Mouse (Mus musculus) CH12.LX (cell line): ENCODE measurements around the gene Hps3.

Experiments
- CHD2 ChIP-seq: IDR thresholded peaks from 2 replicates; pipeline ENCODE4 v1.6.1; 2011; ENCODE audit warnings: low read length, improper control_type of control experiment
- CTCF ChIP-seq, 2 experiments: IDR thresholded peaks in 1 of 2; conservative IDR thresholded peaks in 1 of 2; 2 replicates each; pipeline ENCODE4 v1.5.1; 2011 to 2012; ENCODE audit warnings: low read depth in 2 of 2, low read length in 2 of 2, improper control_type of control experiment in 1 of 2, inconsistent platforms in 1 of 2, mild to moderate bottlenecking in 1 of 2, moderate library complexity in 1 of 2
- EP300 ChIP-seq: IDR thresholded peaks from 2 replicates; pipeline ENCODE4 v1.6.1; 2011; ENCODE audit warnings: low read length, improper control_type of control experiment
- HCFC1 ChIP-seq: IDR thresholded peaks from 2 replicates; pipeline ENCODE4 v1.6.1; 2012; ENCODE audit warnings: low read depth, mild to moderate bottlenecking, inconsistent platforms, low read length, improper control_type of control experiment
- JUND ChIP-seq: conservative IDR thresholded peaks from 2 replicates; pipeline ENCODE4 v1.6.1; 2011; ENCODE audit warnings: low read depth, low read length, improper control_type of control experiment
- MAX ChIP-seq: IDR thresholded peaks from 2 replicates; pipeline ENCODE4 v1.6.1; 2011; ENCODE audit warnings: low read length, improper control_type of control experiment
- MAZ ChIP-seq: IDR thresholded peaks from 2 replicates; pipeline ENCODE4 v1.6.1; 2012; ENCODE audit warnings: low read depth, mild to moderate bottlenecking, inconsistent platforms, low read length, improper control_type of control experiment, moderate library complexity
- POLR2A ChIP-seq: IDR thresholded peaks from 2 replicates; pipeline ENCODE4 v1.6.1; 2011; ENCODE audit warnings: low read depth, mild to moderate bottlenecking, improper control_type of control experiment, low read length
- RCOR1 ChIP-seq: conservative IDR thresholded peaks from 2 replicates; pipeline ENCODE4 v1.6.1; 2012; ENCODE audit warnings: low read depth, mild to moderate bottlenecking, inconsistent platforms, low read length, improper control_type of control experiment
- SIN3A ChIP-seq: IDR thresholded peaks from 2 replicates; pipeline ENCODE4 v1.6.1; 2012; ENCODE audit warnings: low read length, improper control_type of control experiment, inconsistent platforms
- TBP ChIP-seq: conservative IDR thresholded peaks from 2 replicates; pipeline ENCODE4 v1.6.1; 2011; ENCODE audit warnings: low read depth, low read length, improper control_type of control experiment
- TCF12 ChIP-seq: IDR thresholded peaks from 2 replicates; pipeline ENCODE4 v1.6.1; 2014; ENCODE audit warnings: low read depth, mild to moderate bottlenecking, inconsistent platforms, low read length, improper control_type of control experiment
- UBTF ChIP-seq: IDR thresholded peaks from 2 replicates; pipeline ENCODE4 v1.6.1; 2012; ENCODE audit warnings: low read depth, mild to moderate bottlenecking, inconsistent platforms, low read length, improper control_type of control experiment, moderate library complexity
- ZMIZ1 ChIP-seq: IDR thresholded peaks from 2 replicates; pipeline ENCODE4 v1.6.1; 2012; ENCODE audit warnings: low read depth, mild to moderate bottlenecking, inconsistent platforms, low read length, improper control_type of control experiment

DNA sequence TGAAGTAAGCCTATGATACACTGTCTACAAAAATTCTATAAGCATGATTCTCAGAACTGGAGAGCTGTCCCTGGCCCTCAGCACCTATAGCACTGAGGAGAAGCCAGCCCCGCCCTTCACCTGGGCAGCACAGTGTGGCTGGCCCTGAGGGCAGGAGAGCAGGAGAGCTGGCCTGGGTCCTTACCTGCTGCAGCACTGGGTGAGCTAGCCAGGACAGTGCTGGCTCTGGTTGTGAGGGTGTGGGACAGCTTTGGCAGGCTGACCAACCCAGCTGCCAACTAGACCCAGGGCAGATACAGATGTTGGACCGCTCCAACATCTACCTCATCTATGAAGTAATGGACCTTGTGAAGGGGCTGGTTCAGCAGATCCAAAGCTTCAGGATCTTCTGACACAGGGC lies 20.7 kb downstream of the Hps3 start:
- TF ChIP-seq TCF12: no peak
- no peak for TF ChIP-seq POLR2A
- TF ChIP-seq CTCF (conservative IDR thresholded peaks at IDR 0.05 in 1 of 2, IDR thresholded peaks at IDR 0.05 in 1 of 2; ENCODE audit: low read depth in 2 of 2, low read length in 2 of 2): no peak
- TF ChIP-seq EP300: no peak
- no peak for TF ChIP-seq UBTF
- TF ChIP-seq CHD2: no peak
- TF ChIP-seq JUND: no peak
- no peak for TF ChIP-seq SIN3A
- TF ChIP-seq HCFC1: no peak
- TF ChIP-seq MAX: no peak
- no peak for TF ChIP-seq TBP
- no peak for TF ChIP-seq ZMIZ1
- TF ChIP-seq MAZ: no peak
- no peak for TF ChIP-seq RCOR1
